Mouse (Mus musculus): Measurements from ENCODE around the gene Tuba1c. TPM values are rescaled to one million over a fixed set of nuclear protein-coding genes. Genes with fewer than 3 reads are reported as not detected.
A peak's percentile ranks its signal among the peaks of the same experiment; 100 is the strongest.

Gene Tuba1c
- polyA plus RNA-seq, 1 experiment from 2014 or later = 202 TPM

DNA sequence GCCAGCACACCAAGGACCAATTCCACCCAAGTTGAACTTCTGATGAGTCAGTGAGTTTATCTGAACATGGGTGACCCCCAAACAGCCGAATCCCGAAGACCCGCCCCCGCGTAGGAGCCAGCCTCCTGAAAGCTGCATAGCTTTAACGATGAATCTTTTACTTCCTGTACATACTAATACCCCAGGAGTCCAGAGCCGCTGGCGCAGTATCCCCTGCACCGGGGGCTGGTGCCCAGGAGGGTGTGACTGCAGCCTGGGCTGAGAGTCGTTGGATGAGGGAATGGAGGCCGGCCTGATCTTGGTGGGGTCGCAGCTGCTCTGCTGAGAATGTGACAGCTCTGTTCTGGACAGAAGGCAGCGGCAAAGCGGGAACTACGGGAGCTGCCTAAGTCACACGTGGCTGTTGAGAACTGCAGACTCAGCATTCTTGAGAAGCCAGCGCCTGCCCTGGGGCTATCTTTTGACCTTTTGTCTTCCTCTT lies 28.2 kb upstream of the Tuba1c start:
- no peak overlapping the region for H3K27ac ChIP-seq (ENCODE audit: low read depth, low read length)
- DNase-seq (ENCODE audit: low spot score) = no peak
- H3K4me1 ChIP-seq (replicated peaks; ENCODE audit: control insufficient read depth, insufficient read depth, low read length) = peaks cover 23% of the 10 kb centered on the region
- no peaks in the 10 kb centered on the region for H3K36me3 ChIP-seq (ENCODE audit: control insufficient read depth, insufficient read depth, low read length)
- no peak; the same call in 1 of the 2 replicates for ATAC-seq (replicated peaks; ENCODE audit: low FRiP score)
- H3K9ac ChIP-seq (ENCODE audit: low read depth, low read length) = peak overlapping the region; percentile 5; the same call in 1 of the 2 replicates
- 21% methylated on average over 17 of the region's 17 CpGs for WGBS
- no peaks in the 10 kb centered on the region for H3K9me3 ChIP-seq (ENCODE audit: control insufficient read depth, low read length)
- H3K27me3 ChIP-seq (replicated peaks; ENCODE audit: control insufficient read depth, insufficient read depth, low read length) = no peaks in the 10 kb centered on the region; the same call in 1 of the 2 replicates
- peak overlapping the region; percentile 59 for H3K4me2 ChIP-seq
- H3K4me3 ChIP-seq (ENCODE audit: low read depth, low read length) = peak overlapping the region; percentile 20

DNA sequence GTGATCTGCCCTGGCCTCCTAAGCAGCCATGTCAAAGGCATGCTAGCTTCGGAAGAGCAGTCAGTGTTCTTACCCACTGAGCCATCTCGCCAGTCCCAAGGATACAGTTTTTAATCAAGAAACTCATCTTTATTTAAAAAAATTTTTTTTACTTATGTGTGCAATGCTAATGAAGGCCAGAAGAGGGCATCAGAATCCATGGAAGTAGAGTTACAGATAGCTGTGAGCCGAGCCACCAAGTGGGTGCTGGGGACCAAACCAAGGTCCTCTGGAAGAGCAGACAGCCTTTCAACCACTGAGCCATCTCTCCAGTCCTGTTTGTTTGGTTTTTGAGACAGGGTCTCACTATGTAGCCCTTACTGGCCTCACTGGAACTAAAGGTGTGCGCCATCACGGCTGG lies 26.1 kb upstream of the Tuba1c start:
- DNase-seq (ENCODE audit: low spot score) (no peak), ATAC-seq (replicated peaks; ENCODE audit: low FRiP score) (no peak)
- Histone ChIP-seq H3K4me2 (no peak overlapping the region), H3K9ac (ENCODE audit: low read depth, low read length) (no peak overlapping the region), H3K4me1 (replicated peaks; ENCODE audit: control insufficient read depth, insufficient read depth, low read length) (peaks cover 13% of the 10 kb centered on the region), H3K9me3 (ENCODE audit: control insufficient read depth, low read length) (no peaks in the 10 kb centered on the region), H3K36me3 (ENCODE audit: control insufficient read depth, insufficient read depth, low read length) (no peaks in the 10 kb centered on the region), H3K4me3 (ENCODE audit: low read depth, low read length) (no peak overlapping the region), H3K27me3 (replicated peaks; ENCODE audit: control insufficient read depth, insufficient read depth, low read length) (no peaks in the 10 kb centered on the region; the same call in 1 of the 2 replicates), H3K27ac (ENCODE audit: low read depth, low read length) (no peak overlapping the region)
- WGBS = 93% methylated on average over 5 of the region's 5 CpGs

DNA sequence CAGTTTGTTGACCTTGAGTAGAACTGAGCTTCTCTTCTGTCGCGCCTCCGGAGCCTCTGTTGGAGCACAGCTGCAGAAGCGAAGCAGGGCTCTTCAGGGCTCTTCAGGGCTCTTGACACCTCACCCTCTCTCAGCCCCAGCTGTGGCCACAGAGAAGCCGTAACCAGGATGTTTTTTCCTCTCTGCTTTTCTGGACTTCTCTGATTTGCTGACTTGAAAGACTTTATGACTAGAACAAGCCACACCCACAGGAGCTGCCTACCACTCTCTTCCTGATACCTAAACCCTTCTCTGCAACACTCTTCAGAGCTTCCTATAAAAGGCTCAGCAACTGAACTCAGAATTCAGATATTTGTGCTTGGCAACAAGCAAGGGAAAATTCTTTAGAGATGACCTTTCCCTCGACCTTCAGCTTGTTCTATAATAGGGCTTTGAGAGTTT lies 20.9 kb upstream of the Tuba1c start:
- Histone ChIP-seq H3K4me2 (no peak overlapping the region), H3K36me3 (ENCODE audit: control insufficient read depth, insufficient read depth, low read length) (no peaks in the 10 kb centered on the region), H3K27ac (ENCODE audit: low read depth, low read length) (no peak overlapping the region), H3K9me3 (ENCODE audit: control insufficient read depth, low read length) (no peaks in the 10 kb centered on the region), H3K4me3 (ENCODE audit: low read depth, low read length) (no peak overlapping the region), H3K4me1 (replicated peaks; ENCODE audit: control insufficient read depth, insufficient read depth, low read length) (no peaks in the 10 kb centered on the region), H3K9ac (ENCODE audit: low read depth, low read length) (no peak overlapping the region), H3K27me3 (replicated peaks; ENCODE audit: control insufficient read depth, insufficient read depth, low read length) (no peaks in the 10 kb centered on the region)
- no peak for DNase-seq (ENCODE audit: low spot score)
- ATAC-seq (replicated peaks; ENCODE audit: low FRiP score) = no peak
- WGBS = 56% methylated on average over 6 of the region's 6 CpGs

GRCm38 (mm10) chr15:99010896-99011295 lies 18.8 kb upstream of the Tuba1c start:
- no peaks in the 10 kb centered on the region for H3K4me1 ChIP-seq (replicated peaks; ENCODE audit: control insufficient read depth, insufficient read depth, low read length)
- H3K36me3 ChIP-seq (ENCODE audit: control insufficient read depth, insufficient read depth, low read length) = no peaks in the 10 kb centered on the region
- no peaks in the 10 kb centered on the region for H3K9me3 ChIP-seq (ENCODE audit: control insufficient read depth, low read length)
- WGBS = 80% methylated on average over 2 of the region's 2 CpGs
- no peak overlapping the region for H3K4me3 ChIP-seq (ENCODE audit: low read depth, low read length)
- no peak overlapping the region for H3K9ac ChIP-seq (ENCODE audit: low read depth, low read length)
- H3K27me3 ChIP-seq (replicated peaks; ENCODE audit: control insufficient read depth, insufficient read depth, low read length) = 0 out of 2 replicates have a peak, but pooled peaks cover 2% of the 10 kb centered on the region
- no peak overlapping the region for H3K4me2 ChIP-seq
- DNase-seq (ENCODE audit: low spot score) (no peak), ATAC-seq (replicated peaks; ENCODE audit: low FRiP score) (no peak)
- no peak overlapping the region for H3K27ac ChIP-seq (ENCODE audit: low read depth, low read length)

GRCm38 (mm10) chr15:99011946-99012345 lies 17.7 kb upstream of the Tuba1c start:
- 77% methylated on average over 3 of the region's 3 CpGs for WGBS
- Histone ChIP-seq H3K4me1 (replicated peaks; ENCODE audit: control insufficient read depth, insufficient read depth, low read length) (no peaks in the 10 kb centered on the region), H3K36me3 (ENCODE audit: control insufficient read depth, insufficient read depth, low read length) (no peaks in the 10 kb centered on the region), H3K4me3 (ENCODE audit: low read depth, low read length) (no peak overlapping the region), H3K27me3 (replicated peaks; ENCODE audit: control insufficient read depth, insufficient read depth, low read length) (0 out of 2 replicates have a peak, but pooled peaks cover 2% of the 10 kb centered on the region), H3K9ac (ENCODE audit: low read depth, low read length) (no peak overlapping the region), H3K27ac (ENCODE audit: low read depth, low read length) (no peak overlapping the region), H3K9me3 (ENCODE audit: control insufficient read depth, low read length) (no peaks in the 10 kb centered on the region), H3K4me2 (no peak overlapping the region)
- DNase-seq (ENCODE audit: low spot score) (no peak), ATAC-seq (replicated peaks; ENCODE audit: low FRiP score) (no peak)

- H3K27ac ChIP-seq (ENCODE audit: low read depth, low read length) = no peak overlapping the region
- no peak overlapping the region for H3K9ac ChIP-seq (ENCODE audit: low read depth, low read length)
- H3K36me3 ChIP-seq (ENCODE audit: control insufficient read depth, insufficient read depth, low read length) = no peaks in the 10 kb centered on the region
- ATAC-seq (replicated peaks; ENCODE audit: low FRiP score) (no peak), DNase-seq (ENCODE audit: low spot score) (no peak)
- no peak overlapping the region for H3K4me3 ChIP-seq (ENCODE audit: low read depth, low read length)
- no peak overlapping the region for H3K4me2 ChIP-seq
- peaks cover 2% of the 10 kb centered on the region; the same call in 1 of the 2 replicates for H3K4me1 ChIP-seq (replicated peaks; ENCODE audit: control insufficient read depth, insufficient read depth, low read length)
- 0 out of 2 replicates have a peak, but pooled peaks cover 2% of the 10 kb centered on the region for H3K27me3 ChIP-seq (replicated peaks; ENCODE audit: control insufficient read depth, insufficient read depth, low read length)
- no peaks in the 10 kb centered on the region for H3K9me3 ChIP-seq (ENCODE audit: control insufficient read depth, low read length)
- WGBS = 53% methylated on average over 9 of the region's 9 CpGs
Measured at GRCm38 (mm10) chr15:99014496-99015030, 15.1 kb upstream of the Tuba1c start.

DNA sequence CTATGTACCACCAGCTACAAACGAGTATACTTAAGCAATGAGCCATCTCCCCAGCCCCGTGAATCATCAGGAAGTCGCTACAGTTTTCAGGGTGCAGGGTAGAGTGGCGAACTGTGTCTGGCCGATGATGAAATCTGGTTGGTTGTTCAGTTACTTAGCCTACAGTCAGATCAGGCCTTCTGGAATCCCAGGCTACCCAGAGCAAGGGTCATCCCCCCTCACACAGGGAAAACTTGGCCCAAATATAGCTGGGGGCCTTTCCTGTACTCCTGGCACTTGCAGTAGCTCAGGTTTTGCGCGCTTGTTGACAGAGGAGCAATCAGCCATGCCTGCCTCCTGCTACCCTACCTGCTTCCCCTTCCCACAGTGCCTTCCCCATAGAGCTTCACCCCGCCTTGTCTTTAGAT lies 12.3 kb upstream of the Tuba1c start:
- Histone ChIP-seq H3K4me1 (replicated peaks; ENCODE audit: control insufficient read depth, insufficient read depth, low read length) (peaks cover 2% of the 10 kb centered on the region; the same call in 1 of the 2 replicates), H3K27ac (ENCODE audit: low read depth, low read length) (no peak overlapping the region), H3K27me3 (replicated peaks; ENCODE audit: control insufficient read depth, insufficient read depth, low read length) (0 out of 2 replicates have a peak, but pooled peaks cover 2% of the 10 kb centered on the region), H3K36me3 (ENCODE audit: control insufficient read depth, insufficient read depth, low read length) (no peaks in the 10 kb centered on the region), H3K4me2 (no peak overlapping the region), H3K9ac (ENCODE audit: low read depth, low read length) (no peak overlapping the region), H3K4me3 (ENCODE audit: low read depth, low read length) (no peak overlapping the region), H3K9me3 (ENCODE audit: control insufficient read depth, low read length) (no peaks in the 10 kb centered on the region)
- WGBS = 65% methylated on average over 8 of the region's 8 CpGs
- ATAC-seq (replicated peaks; ENCODE audit: low FRiP score) = no peak
- DNase-seq (ENCODE audit: low spot score) = no peak

DNA sequence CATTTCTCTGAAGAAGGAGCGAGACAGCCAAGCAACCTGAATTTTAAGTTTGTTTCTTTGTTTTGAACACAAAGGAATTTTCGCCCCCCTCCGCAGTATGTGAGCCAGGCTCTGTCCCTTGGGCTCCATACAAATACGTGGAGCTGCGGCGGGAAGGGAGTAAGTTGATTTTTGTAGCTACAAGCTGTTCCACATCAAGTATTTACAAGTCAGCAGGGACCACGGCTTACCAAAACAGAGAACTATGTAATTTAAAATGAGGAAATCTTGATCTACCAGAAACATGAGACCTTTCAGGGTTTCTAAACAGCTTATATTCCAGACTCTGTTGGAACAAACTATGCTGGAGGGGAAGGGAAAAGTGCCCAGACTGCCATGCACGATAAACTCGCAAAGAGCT lies 11.7 kb upstream of the Tuba1c start:
- peaks cover 2% of the 10 kb centered on the region; the same call in 1 of the 2 replicates for H3K4me1 ChIP-seq (replicated peaks; ENCODE audit: control insufficient read depth, insufficient read depth, low read length)
- no peak overlapping the region for H3K27ac ChIP-seq (ENCODE audit: low read depth, low read length)
- 0 out of 2 replicates have a peak, but pooled peaks cover 2% of the 10 kb centered on the region for H3K27me3 ChIP-seq (replicated peaks; ENCODE audit: control insufficient read depth, insufficient read depth, low read length)
- H3K9me3 ChIP-seq (ENCODE audit: control insufficient read depth, low read length) = no peaks in the 10 kb centered on the region
- no peak overlapping the region for H3K9ac ChIP-seq (ENCODE audit: low read depth, low read length)
- no peak overlapping the region for H3K4me3 ChIP-seq (ENCODE audit: low read depth, low read length)
- no peak for DNase-seq (ENCODE audit: low spot score)
- WGBS = 81% methylated on average over 9 of the region's 9 CpGs
- H3K36me3 ChIP-seq (ENCODE audit: control insufficient read depth, insufficient read depth, low read length) = no peaks in the 10 kb centered on the region
- no peak overlapping the region for H3K4me2 ChIP-seq
- ATAC-seq (replicated peaks; ENCODE audit: low FRiP score) = no peak

DNA sequence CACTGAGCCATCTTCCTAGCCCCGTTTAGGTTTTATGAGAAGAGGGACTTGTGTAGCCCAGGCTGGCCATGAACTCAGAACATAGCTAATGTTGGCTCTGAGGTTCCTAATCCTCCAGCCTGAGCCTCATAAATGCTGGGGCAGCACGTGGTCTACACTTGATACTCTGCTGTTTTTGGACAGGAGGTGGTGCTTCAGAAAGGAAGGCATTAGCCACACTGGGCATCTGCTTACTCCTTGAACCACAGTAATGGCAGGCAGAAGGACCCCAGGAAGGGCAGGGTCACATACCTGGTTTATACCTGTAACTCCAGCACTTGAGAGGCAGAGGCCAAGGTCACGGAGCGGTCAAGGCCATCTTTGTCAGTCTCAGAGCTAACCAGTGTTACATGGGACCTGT lies 11.1 kb upstream of the Tuba1c start:
- DNase-seq (ENCODE audit: low spot score) = no peak
- WGBS = 80% methylated on average over 4 of the region's 4 CpGs
- no peak overlapping the region for H3K9ac ChIP-seq (ENCODE audit: low read depth, low read length)
- H3K27me3 ChIP-seq (replicated peaks; ENCODE audit: control insufficient read depth, insufficient read depth, low read length) = 0 out of 2 replicates have a peak, but pooled peaks cover 2% of the 10 kb centered on the region
- H3K9me3 ChIP-seq (ENCODE audit: control insufficient read depth, low read length) = no peaks in the 10 kb centered on the region
- H3K36me3 ChIP-seq (ENCODE audit: control insufficient read depth, insufficient read depth, low read length) = no peaks in the 10 kb centered on the region
- H3K4me2 ChIP-seq = no peak overlapping the region
- ATAC-seq (replicated peaks; ENCODE audit: low FRiP score) = no peak
- H3K27ac ChIP-seq (ENCODE audit: low read depth, low read length) = no peak overlapping the region
- no peak overlapping the region for H3K4me3 ChIP-seq (ENCODE audit: low read depth, low read length)
- peaks cover 2% of the 10 kb centered on the region; the same call in 1 of the 2 replicates for H3K4me1 ChIP-seq (replicated peaks; ENCODE audit: control insufficient read depth, insufficient read depth, low read length)
